Mouse (Mus musculus) left cerebral cortex, postnatal 4 days (tissue): ENCODE measurements around the gene Celsr2. TPM values are rescaled to one million over a fixed set of nuclear protein-coding genes. Genes with fewer than 3 reads are reported as not detected.

ENCODE experiments used
- total RNA-seq, 2 experiments: library from RNA; stranded (reverse); gene quantifications; 2 replicates each; pipeline ENCODE4 v1.2.3; 2021

The Celsr2 gene
- total RNA-seq, 2 experiments from 2014 or later = 136 to 149 TPM

Other genes with a start within 250 kb of the Celsr2 start
- gene Amigo1, start 229.2 kb downstream of the Celsr2 start, total RNA-seq = 10 to 100 TPM; 23.6 to 25.8 TPM
- 10 to 100 TPM; 10.9 to 11.4 TPM for gene Cyb561d1, start 214.3 kb downstream of the Celsr2 start, total RNA-seq
- gene Atxn7l2, start 204.6 kb downstream of the Celsr2 start, total RNA-seq = 10 to 100 TPM; 33.1 to 34.8 TPM
- gene Sypl2, start 188.9 kb downstream of the Celsr2 start, total RNA-seq = 1 to 10 TPM in 1 of 2 experiments, under 1 TPM in 1; 0.98 to 1.4 TPM
- gene Psma5, start 158.6 kb downstream of the Celsr2 start, total RNA-seq = 10 to 100 TPM; 98.8 to 99.0 TPM
- gene Sort1, start 131.5 kb downstream of the Celsr2 start, total RNA-seq = 10 to 100 TPM; 90.4 to 93.5 TPM
- under 1 TPM in 1 of 2 experiments, not detected in 1; 0.30 TPM for gene Mybphl, start 50.6 kb downstream of the Celsr2 start, total RNA-seq
- 1 to 10 TPM; 4.3 to 6.9 TPM for gene Psrc1, start 31.7 kb downstream of the Celsr2 start, total RNA-seq
- gene Sars, start 29.7 kb upstream of the Celsr2 start, total RNA-seq = 100 to 1,000 TPM; 194 to 199 TPM
- gene 1700013F07Rik, start 118.6 kb upstream of the Celsr2 start, total RNA-seq = 1 to 10 TPM; 2.4 to 2.7 TPM
- gene 5330417C22Rik, start 121.0 kb upstream of the Celsr2 start, total RNA-seq = 10 to 100 TPM; 17.6 to 20.1 TPM
- 10 to 100 TPM; 45.4 to 46.1 TPM for gene Tmem167b, start 146.9 kb upstream of the Celsr2 start, total RNA-seq
- gene Taf13, start 156.1 kb upstream of the Celsr2 start, total RNA-seq = 10 to 100 TPM; 22.3 to 26.3 TPM
- gene Wdr47, start 175.7 kb upstream of the Celsr2 start, total RNA-seq = 100 to 1,000 TPM; 184 to 186 TPM
- gene Clcc1, start 238.4 kb upstream of the Celsr2 start, total RNA-seq = 10 to 100 TPM; 21.6 to 22.5 TPM